Mouse (Mus musculus) CD4-positive, CD25-positive, alpha-beta regulatory T cell, adult 2 months (primary cell): Measurements from ENCODE around the gene Grin2c.

Experiments
- DNase-seq: peaks from one replicate; pipeline ENCODE4 v3.0.0-alpha.2; 2012; ENCODE audit warnings: low read depth, low spot score

The Grin2c gene

GRCm38 (mm10) chr11:115232889-115233288 is 34.2 kb downstream of the Grin2c start:
- DNase-seq, result no peak

- DNase-seq, result no peak
These were observed 35.1 kb downstream of the Grin2c start for GRCm38 (mm10) chr11:115231924-115232323.

GRCm38 (mm10) chr11:115231168-115231915 is 35.7 kb downstream of the Grin2c start:
- peak; percentile 80 for DNase-seq

- no peak for DNase-seq
These were observed 37.8 kb downstream of the Grin2c start for GRCm38 (mm10) chr11:115229021-115229930.

GRCm38 (mm10) chr11:115228430-115228829 is 38.6 kb downstream of the Grin2c start:
- no peak for DNase-seq

- DNase-seq, result no peak
These were observed 39.4 kb downstream of the Grin2c start for GRCm38 (mm10) chr11:115227640-115228039.

- peak; percentile 61 for DNase-seq
These were observed 40.1 kb downstream of the Grin2c start for GRCm38 (mm10) chr11:115226811-115227491.

GRCm38 (mm10) chr11:115225301-115225700 is 41.7 kb downstream of the Grin2c start:
- DNase-seq, result no peak

- DNase-seq, result peak; percentile 81
These were observed 42.2 kb downstream of the Grin2c start for GRCm38 (mm10) chr11:115224889-115225288.

GRCm38 (mm10) chr11:115223877-115224276 is 43.2 kb downstream of the Grin2c start:
- DNase-seq, result no peak

- DNase-seq, result peak; percentile 25
These were observed 43.6 kb downstream of the Grin2c start for GRCm38 (mm10) chr11:115223451-115223850.

GRCm38 (mm10) chr11:115222570-115222969 is 44.5 kb downstream of the Grin2c start:
- DNase-seq, result no peak

- DNase-seq, result no peak
These were observed 45.0 kb downstream of the Grin2c start for GRCm38 (mm10) chr11:115222077-115222476.

GRCm38 (mm10) chr11:115219685-115220084 is 47.4 kb downstream of the Grin2c start:
- DNase-seq, result no peak

GRCm38 (mm10) chr11:115219263-115219662 is 47.8 kb downstream of the Grin2c start:
- no peak for DNase-seq

GRCm38 (mm10) chr11:115217439-115218410 is 49.3 kb downstream of the Grin2c start:
- no peak for DNase-seq

GRCm38 (mm10) chr11:115215123-115215522 is 51.9 kb downstream of the Grin2c start:
- DNase-seq, result no peak

GRCm38 (mm10) chr11:115212116-115212515 is 54.9 kb downstream of the Grin2c start:
- DNase-seq, result no peak

GRCm38 (mm10) chr11:115209958-115210357 is 57.1 kb downstream of the Grin2c start:
- DNase-seq, result no peak

- no peak for DNase-seq
These were observed 58.0 kb downstream of the Grin2c start for GRCm38 (mm10) chr11:115208776-115209732.
